Mouse (Mus musculus) midbrain, embryonic 12.5 days (tissue): ENCODE data around the gene Miox. TPM values are rescaled to one million over a fixed set of nuclear protein-coding genes. Genes with fewer than 3 reads are reported as not detected.

Experiments
- microRNA-seq: library from miRNA; unstranded; fragments of <30 nt; microRNA quantifications from one replicate; pipeline ENCODE4, GENCODE M21; 2017
- polyA plus RNA-seq: library from polyadenylated mRNA; unstranded; fragments of >200 nt; fragmentation: Nextera tagmentation; extraction: Ambion mirVana; gene quantifications from 2 replicates; pipeline ENCODE4 v1.2.1, GENCODE M21; 2016

The Miox gene
- polyA plus RNA-seq, 1 experiment from 2014 or later = not detected

Small RNAs within 50 kb of the gene (microRNA-seq; reads per million reads assigned to microRNA genes)
- 1.2 reads per million for gene Mir6959

Other genes starting within 250 kb of the Miox start
- 23.7 and 28.1 TPM in 2 replicates for gene Selenoo, start 245.3 kb upstream of the Miox start, polyA plus RNA-seq
- gene Tubgcp6, start 211.3 kb upstream of the Miox start, polyA plus RNA-seq = 25.0 and 25.1 TPM in 2 replicates
- 20.3 and 25.1 TPM in 2 replicates for gene Hdac10, start 205.7 kb upstream of the Miox start, polyA plus RNA-seq
- 14.5 and 20.1 TPM in 2 replicates for gene Mapk12, start 193.7 kb upstream of the Miox start, polyA plus RNA-seq
- 45.7 and 50.2 TPM in 2 replicates for gene Mapk11, start 184.8 kb upstream of the Miox start, polyA plus RNA-seq
- gene Plxnb2, start 153.6 kb upstream of the Miox start, polyA plus RNA-seq = 164 and 170 TPM in 2 replicates
- 53.3 and 58.6 TPM in 2 replicates for gene Dennd6b, start 137.9 kb upstream of the Miox start, polyA plus RNA-seq
- 63.7 and 68.5 TPM in 2 replicates for gene Ppp6r2, start 122.8 kb upstream of the Miox start, polyA plus RNA-seq
- 91.7 and 94.0 TPM in 2 replicates for gene Sbf1, start 19.1 kb upstream of the Miox start, polyA plus RNA-seq
- gene Adm2, start 11.7 kb upstream of the Miox start, polyA plus RNA-seq = not detected in 2 replicates
- 44.3 and 48.8 TPM in 2 replicates for gene Lmf2, start 21.3 kb downstream of the Miox start, polyA plus RNA-seq
- gene Ncaph2, start 21.3 kb downstream of the Miox start, polyA plus RNA-seq = 164 and 170 TPM in 2 replicates
- 5.8 TPM in 2 replicates for gene Sco2, start 39.4 kb downstream of the Miox start, polyA plus RNA-seq
- gene Tymp, start 42.6 kb downstream of the Miox start, polyA plus RNA-seq = 1.4 and 1.9 TPM in 2 replicates
- 0.51 and 1.2 TPM in 2 replicates for gene Odf3b, start 44.9 kb downstream of the Miox start, polyA plus RNA-seq
- gene Klhdc7b, start 50.5 kb downstream of the Miox start, polyA plus RNA-seq = not detected in 2 replicates
- not detected in 2 replicates for gene Syce3, start 76.1 kb downstream of the Miox start, polyA plus RNA-seq
- gene Cpt1b, start 91.5 kb downstream of the Miox start, polyA plus RNA-seq = 0.90 and 1.1 TPM in 2 replicates
- 5.7 and 7.0 TPM in 2 replicates for gene C730034F03Rik, start 95.2 kb downstream of the Miox start, polyA plus RNA-seq
- not detected in 2 replicates for gene Gm44502, start 95.3 kb downstream of the Miox start, polyA plus RNA-seq
- 67.5 and 68.0 TPM in 2 replicates for gene Chkb, start 95.5 kb downstream of the Miox start, polyA plus RNA-seq
- gene Mapk8ip2, start 119.5 kb downstream of the Miox start, polyA plus RNA-seq = 54.9 and 58.7 TPM in 2 replicates
- gene Arsa, start 143.0 kb downstream of the Miox start, polyA plus RNA-seq = 13.7 and 14.1 TPM in 2 replicates
- 6.9 and 8.0 TPM in 2 replicates for gene Shank3, start 165.2 kb downstream of the Miox start, polyA plus RNA-seq
- gene Acr, start 233.9 kb downstream of the Miox start, polyA plus RNA-seq = 0.74 and 1.3 TPM in 2 replicates